Mouse (Mus musculus) neutrophil, adult 83 days (primary cell): Measurements from ENCODE around the gene Zfp354c. TPM values are rescaled to one million over a fixed set of nuclear protein-coding genes. Genes with fewer than 3 reads are reported as not detected.

Source experiments
- total RNA-seq, 2 experiments: library from RNA; stranded (reverse); gene quantifications; one replicate each; pipeline ENCODE4 v1.2.4; 2023

Gene Zfp354c
- under 1 TPM; 0.18 to 0.39 TPM for total RNA-seq

GRCm38 (mm10) chr11:50827010-50827953 lies at the start of gene Zfp354c:
Gene Zfp354c (minus strand): TSS chr11:50827724.

GRCm38 (mm10) chr11:50850177-50850735 lies 22.7 kb upstream of the Zfp354c start, which contains the start of gene Grm6:
Gene Grm6 (plus strand): TSS chr11:50850685.

GRCm38 (mm10) chr11:50841023-50841735 lies 13.7 kb upstream of the Zfp354c start, which contains the start of gene Zfp879:
Gene Zfp879 (minus strand): TSS chr11:50841552.

Other genes with a start within 250 kb of the Zfp354c start
- gene Adamts2, start 225.6 kb downstream of the Zfp354c start, total RNA-seq = under 1 TPM; 0.62 to 0.81 TPM
- gene Zfp879, start 13.8 kb upstream of the Zfp354c start, total RNA-seq = not detected
- gene Grm6, start 23.0 kb upstream of the Zfp354c start, total RNA-seq = under 1 TPM; 0.64 to 0.90 TPM
- not detected for gene Zfp454, start 59.9 kb upstream of the Zfp354c start, total RNA-seq
- under 1 TPM in 1 of 2 experiments, not detected in 1; 0.53 TPM for gene Zfp2, start 88.4 kb upstream of the Zfp354c start, total RNA-seq
- under 1 TPM in 1 of 2 experiments, not detected in 1; 0.22 TPM for gene Zfp354b, start 103.9 kb upstream of the Zfp354c start, total RNA-seq
- gene 4933414I15Rik, start 116.0 kb upstream of the Zfp354c start, total RNA-seq = not detected
- gene Prop1, start 126.0 kb upstream of the Zfp354c start, total RNA-seq = not detected
- gene Olfr1378, start 138.8 kb upstream of the Zfp354c start, total RNA-seq = not detected
- gene Olfr1377, start 154.2 kb upstream of the Zfp354c start, total RNA-seq = not detected
- gene Olfr51, start 175.9 kb upstream of the Zfp354c start, total RNA-seq = not detected
- not detected for gene Olfr54, start 186.5 kb upstream of the Zfp354c start, total RNA-seq
- gene Olfr1375, start 220.4 kb upstream of the Zfp354c start, total RNA-seq = not detected
- not detected for gene Zfp354a, start 231.5 kb upstream of the Zfp354c start, total RNA-seq